Mouse (Mus musculus): ENCODE measurements around the gene Sfmbt2.

Sfmbt2 gene

DNA sequence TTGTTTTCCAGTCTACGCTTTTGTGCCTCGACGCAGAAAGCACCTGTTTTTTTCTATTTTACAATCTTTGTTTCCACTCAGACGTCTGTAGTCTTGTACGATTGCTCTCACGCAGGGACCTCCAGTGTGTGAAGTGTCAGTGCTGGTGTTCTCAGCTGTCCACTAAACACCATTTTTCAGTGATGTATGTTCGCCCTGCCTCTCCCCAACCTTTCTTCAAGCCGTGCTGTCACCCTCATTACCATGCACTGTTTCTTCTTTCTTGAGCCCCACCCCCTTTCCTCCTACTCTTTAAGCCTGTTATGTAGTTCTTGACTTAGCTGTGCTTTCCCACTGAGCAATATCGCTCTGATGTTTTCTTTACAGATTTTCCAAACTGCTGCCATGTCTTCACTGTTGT, 67.0 kb downstream of the Sfmbt2 start:
- POLR2A ChIA-PET = interaction anchor here in 1 of 4 experiments (0.6 kb wide), 1 partner anchor 73 kb away, joined by 3 read pairs; no protein-coding TSS in a partner anchor
- CTCF ChIA-PET = no interaction called here

- ChIA-PET POLR2A (no interaction called here), CTCF (no interaction called here)
These were observed 71.5 kb downstream of the Sfmbt2 start for GRCm38 (mm10) chr2:10441811-10442210.

DNA sequence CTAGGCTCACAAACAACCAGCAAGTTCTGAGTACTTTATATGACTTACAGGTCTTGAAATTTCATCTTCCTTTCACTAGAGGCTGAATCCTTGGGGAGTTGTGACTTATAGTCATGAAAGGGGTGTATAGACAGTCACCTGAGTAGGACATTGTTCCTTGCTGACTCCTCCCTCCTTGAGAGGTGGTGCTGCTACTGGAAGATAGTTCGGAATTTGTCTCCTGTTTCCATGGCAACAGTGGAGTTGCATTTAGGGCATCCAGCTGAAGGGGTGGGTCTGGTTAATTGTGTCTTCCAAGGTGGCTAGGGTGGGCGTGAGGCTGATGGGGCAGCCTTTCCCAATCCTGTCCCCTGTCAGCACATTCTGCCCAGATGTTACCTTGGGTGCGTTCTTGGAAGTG, 83.3 kb downstream of the Sfmbt2 start:
- ChIA-PET CTCF (no interaction called here), POLR2A (interaction anchor here in 1 of 4 experiments (1.1 kb wide), 1 partner anchor 17 kb away, joined by 3 read pairs; no protein-coding TSS in a partner anchor)

GRCm38 (mm10) chr2:10458309-10458708, 88.0 kb downstream of the Sfmbt2 start:
- ChIA-PET CTCF (no interaction called here), POLR2A (interaction anchor here in 1 of 4 experiments (0.6 kb wide), 1 partner anchor 158 kb away, joined by 3 read pairs; no protein-coding TSS in a partner anchor)

- POLR2A ChIA-PET = interaction anchor here in 1 of 4 experiments (0.6 kb wide), 1 partner anchor 1169 kb away, joined by 3 read pairs; no protein-coding TSS in a partner anchor
- CTCF ChIA-PET = no interaction called here
These were observed 146.2 kb downstream of the Sfmbt2 start for GRCm38 (mm10) chr2:10516516-10516915.

DNA sequence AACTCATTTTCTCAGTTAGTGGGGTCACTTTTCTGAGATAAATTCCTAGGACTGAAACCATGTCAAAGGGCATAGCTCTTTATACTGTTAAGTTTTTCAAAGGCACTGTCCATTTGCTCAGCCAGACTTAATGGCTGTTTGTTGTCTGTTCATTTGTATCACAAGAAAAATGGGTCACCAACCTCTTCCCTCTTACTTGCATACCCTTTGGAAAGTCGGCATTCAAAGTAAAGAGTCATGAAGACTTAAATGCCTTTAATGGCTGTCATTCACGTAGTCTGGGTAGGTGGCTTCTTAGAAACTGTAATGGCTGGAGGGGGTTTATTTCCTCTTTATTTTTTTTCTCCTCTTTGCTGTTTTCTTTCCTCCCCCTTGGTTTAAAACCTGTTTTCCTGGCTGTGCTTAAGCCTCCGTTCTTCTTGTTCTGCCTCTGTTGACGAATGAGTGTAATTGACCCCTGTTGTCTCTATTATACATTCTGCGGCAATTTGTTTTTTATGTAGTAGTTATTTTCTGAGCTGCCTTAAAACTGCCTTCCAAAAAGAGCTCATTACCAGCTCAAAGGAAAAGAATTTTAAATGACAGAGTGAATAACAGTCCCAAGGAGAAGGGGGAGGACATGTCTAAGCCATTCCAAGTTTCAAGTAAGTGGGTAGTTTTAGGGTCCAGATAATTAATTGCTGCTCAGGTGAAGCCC, 151.6 kb downstream of the Sfmbt2 start:
- POLR2A ChIA-PET = interaction anchor here in 1 of 4 experiments (0.6 to 1.3 kb wide), 2 partner anchors 91 to 850 kb away, joined by 3 to 4 read pairs; no protein-coding TSS in a partner anchor
- CTCF ChIA-PET = no interaction called here

DNA sequence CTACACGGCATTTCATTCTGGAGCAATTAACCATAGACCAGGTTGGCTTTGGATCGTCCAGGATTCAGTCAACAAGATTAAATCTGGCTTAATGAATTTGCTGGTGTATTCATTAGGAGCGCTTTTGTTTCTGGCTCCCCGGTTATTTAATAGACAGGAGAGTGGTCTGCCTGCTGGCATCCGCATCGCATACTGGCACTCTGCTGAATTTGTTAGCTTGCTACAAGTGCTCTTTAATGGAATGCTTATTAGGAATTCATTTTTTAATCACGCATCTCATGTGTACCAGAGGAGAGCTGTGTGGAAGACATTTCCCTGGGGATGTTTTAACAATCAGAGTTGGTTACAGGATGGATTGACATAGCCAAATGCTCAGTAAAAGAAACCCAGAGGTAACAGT, 155.3 kb downstream of the Sfmbt2 start:
- ChIA-PET CTCF (no interaction called here), POLR2A (no interaction called here)

DNA sequence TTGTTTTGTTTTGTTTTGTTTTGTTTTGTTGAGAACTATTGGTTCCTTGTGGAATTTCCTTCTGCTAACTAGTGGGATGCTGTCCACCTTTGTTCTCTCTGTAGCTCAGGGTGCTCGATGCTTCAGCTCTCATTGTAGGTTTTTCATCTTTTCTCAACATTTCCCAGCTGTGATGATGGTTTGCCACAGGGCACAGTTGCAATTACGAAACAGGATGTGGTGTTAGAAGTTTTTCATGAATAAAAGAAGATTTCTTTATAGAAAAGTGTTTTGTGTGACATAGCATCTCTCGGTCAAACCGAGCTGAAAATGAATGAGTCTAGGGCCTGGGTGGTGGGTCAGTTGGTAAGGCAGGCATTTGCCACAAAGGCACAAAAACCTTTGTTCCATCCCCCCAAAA, 171.5 kb downstream of the Sfmbt2 start:
- ChIA-PET CTCF (no interaction called here), POLR2A (no interaction called here)

- CTCF ChIA-PET = no interaction called here
These were observed 172.1 kb downstream of the Sfmbt2 start for GRCm38 (mm10) chr2:10542388-10542787.

DNA sequence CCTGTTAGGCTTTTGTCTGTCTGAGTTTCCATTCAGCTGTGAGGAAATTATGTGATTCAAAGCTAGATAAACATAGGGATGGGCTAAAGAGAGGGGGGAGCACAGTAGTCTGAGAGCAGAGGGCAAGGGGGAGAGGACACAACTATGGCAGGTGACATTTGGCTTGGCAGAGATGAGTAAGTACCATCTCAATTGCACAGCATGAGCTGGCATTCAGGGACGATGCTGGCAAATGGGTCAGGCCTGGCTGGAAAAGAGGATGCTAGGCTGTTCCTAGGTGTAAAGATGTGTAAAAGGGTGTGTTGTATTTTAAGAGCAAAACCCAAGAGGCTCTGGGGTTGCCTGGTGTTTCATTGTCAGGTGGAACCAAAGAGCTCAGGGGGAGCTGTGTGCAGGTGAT, 188.5 kb downstream of the Sfmbt2 start:
- ChIA-PET CTCF (no interaction called here), POLR2A (interaction anchor here in 1 of 4 experiments (1.3 kb wide), 1 partner anchor 12 kb away, joined by 3 read pairs; no protein-coding TSS in a partner anchor)

More at GRCm38 (mm10) chr2:10542388-10542787, 172.1 kb downstream of the Sfmbt2 start:
- POLR2A ChIA-PET = no interaction called here

DNA sequence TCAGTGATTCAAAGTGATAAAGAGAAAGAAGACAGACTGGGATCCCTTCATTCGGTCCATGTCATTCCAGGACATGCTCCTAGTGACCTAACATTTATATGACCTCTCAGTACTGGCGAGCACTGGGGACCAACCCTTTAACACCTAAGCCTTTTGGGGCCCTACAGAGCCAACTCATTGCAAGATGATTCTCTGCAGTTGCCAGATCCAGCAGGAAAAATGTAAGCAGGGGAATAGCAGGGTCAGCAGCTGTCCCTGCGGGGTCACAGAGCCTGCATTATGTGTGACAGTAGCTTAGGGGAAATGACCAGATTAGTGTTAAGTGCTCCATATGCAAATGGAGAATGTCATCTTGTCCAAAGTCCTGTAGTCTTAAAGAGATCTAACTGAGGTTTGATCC, 195.2 kb downstream of the Sfmbt2 start:
- ChIA-PET CTCF (no interaction called here), POLR2A (interaction anchor here in 1 of 4 experiments (0.9 to 1.6 kb wide), 2 partner anchors 18 to 19 kb away, joined by 3 read pairs; no protein-coding TSS in a partner anchor)

GRCm38 (mm10) chr2:10569392-10569791, 199.1 kb downstream of the Sfmbt2 start:
- ChIA-PET POLR2A (no interaction called here), CTCF (no interaction called here)

- ChIA-PET CTCF (no interaction called here), POLR2A (no interaction called here)
These were observed 202.0 kb downstream of the Sfmbt2 start for GRCm38 (mm10) chr2:10572311-10572710.

DNA sequence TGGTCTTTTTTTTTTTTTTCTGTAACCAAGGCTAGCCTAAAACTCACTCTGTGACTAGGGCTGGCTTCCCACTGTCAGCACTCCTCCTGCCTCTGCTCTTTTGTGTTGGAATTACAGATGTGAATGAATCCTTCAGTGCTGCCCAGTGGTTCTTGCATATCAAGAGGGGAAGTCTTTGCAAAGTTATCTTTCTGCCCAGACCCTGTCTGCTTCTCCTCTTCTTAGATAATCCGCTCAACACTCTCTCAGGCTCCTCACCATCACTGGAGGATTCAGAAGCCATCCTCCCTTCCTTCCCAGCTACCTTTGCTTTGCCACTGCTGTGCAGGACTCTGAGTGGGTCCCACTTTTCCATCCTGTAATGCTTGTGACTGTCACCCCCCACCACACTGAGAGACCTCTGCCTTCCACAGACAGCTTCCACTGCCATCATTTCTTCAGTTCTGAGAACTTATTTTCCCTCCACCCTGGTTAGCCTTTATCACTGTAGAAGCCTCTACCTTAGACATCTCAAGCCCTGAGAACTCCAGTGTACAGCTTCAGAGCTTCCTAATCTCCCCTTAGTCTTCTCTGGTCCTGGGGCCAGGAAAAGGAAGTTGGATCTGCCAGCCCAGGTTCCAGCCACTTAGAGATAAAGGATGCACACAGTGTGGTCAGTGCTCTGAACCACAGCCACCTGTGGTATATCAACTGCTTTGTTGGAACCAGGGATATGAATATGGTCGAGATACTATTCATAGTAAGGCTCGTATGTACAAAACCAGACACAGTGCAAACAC, 205.8 kb downstream of the Sfmbt2 start:
- ChIA-PET POLR2A (no interaction called here), CTCF (interaction anchor here in 1 of 4 experiments (0.6 kb wide), 1 partner anchor 667 kb away, joined by 3 read pairs; no protein-coding TSS in a partner anchor)

- ChIA-PET POLR2A (no interaction called here), CTCF (no interaction called here)
These were observed 212.4 kb downstream of the Sfmbt2 start for GRCm38 (mm10) chr2:10582673-10583072.

DNA sequence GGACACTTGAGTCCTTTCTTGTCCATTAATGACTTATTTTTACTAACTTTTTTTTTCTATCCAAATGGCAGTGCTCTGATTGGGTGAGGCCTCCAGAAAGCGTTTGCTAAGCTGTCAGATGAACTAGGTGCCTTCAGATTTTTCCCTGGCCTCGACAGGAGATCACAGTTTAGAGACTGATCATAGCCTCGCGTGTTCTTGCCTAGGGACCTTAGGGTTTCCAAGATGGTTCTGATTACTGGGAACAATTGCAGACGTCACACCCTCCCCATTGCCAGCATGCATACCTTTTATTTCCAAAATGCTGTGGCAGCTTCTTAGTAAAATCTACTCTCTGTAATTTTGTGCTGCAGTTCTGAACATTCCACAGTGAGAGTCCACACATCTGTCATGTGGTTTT, 212.8 kb downstream of the Sfmbt2 start:
- ChIA-PET CTCF (no interaction called here), POLR2A (interaction anchor here in 1 of 4 experiments (1.0 kb wide), 1 partner anchor 18 kb away, joined by 3 read pairs; no protein-coding TSS in a partner anchor)

GRCm38 (mm10) chr2:10591310-10591709, 221.0 kb downstream of the Sfmbt2 start:
- CTCF ChIA-PET = interaction anchor here in 1 of 4 experiments (0.6 kb wide), 1 partner anchor 245 kb away, joined by 4 read pairs; no protein-coding TSS in a partner anchor
- POLR2A ChIA-PET = no interaction called here

- ChIA-PET POLR2A (interaction anchor here in 1 of 4 experiments (0.5 kb wide), 1 partner anchor 9 kb away, joined by 5 read pairs; no protein-coding TSS in a partner anchor), CTCF (no interaction called here)
These were observed 245.2 kb downstream of the Sfmbt2 start for GRCm38 (mm10) chr2:10615500-10615899.
